Mouse (Mus musculus) stomach, embryonic 16.5 days (tissue): ENCODE results near the gene Ak2. TPM values are rescaled to one million over a fixed set of nuclear protein-coding genes. Genes with fewer than 3 reads are reported as not detected.
A peak's percentile ranks its signal among the peaks of the same experiment; 100 is the strongest.

Experiments used
- ATAC-seq: fragments of 200-750 bp; cut with Nextera tagmentation; 2 replicates; pipeline ENCODE4 v1.8.0; 2017; ENCODE audit warnings: moderate number of reproducible peaks, moderate TSS enrichment; ENCODE audit not compliant: insufficient read depth, low FRiP score
- H3K27ac ChIP-seq: fragments of 300-500 bp; sonication (generic); 2 replicates; pipeline ENCODE4 v1.5.1; 2014; ENCODE audit warnings: low read length
- H3K27me3 ChIP-seq: fragments of 300-500 bp; sonication (generic); 2 replicates; pipeline ENCODE4 v1.6.1; 2014; ENCODE audit warnings: low read length, control low read depth, mixed read lengths; ENCODE audit not compliant: control insufficient read depth, insufficient read depth
- H3K36me3 ChIP-seq: fragments of 300-500 bp; sonication (generic); 2 replicates; pipeline ENCODE4 v1.6.1; 2014; ENCODE audit warnings: low read length; ENCODE audit not compliant: control insufficient read depth, insufficient read depth
- H3K4me1 ChIP-seq: fragments of 300-500 bp; sonication (generic); 2 replicates; pipeline ENCODE4 v1.6.1; 2014; ENCODE audit warnings: low read length, control low read depth, mixed read lengths; ENCODE audit not compliant: control insufficient read depth, insufficient read depth
- H3K4me2 ChIP-seq: fragments of 300-500 bp; sonication (generic); 2 replicates; pipeline ENCODE4 v1.6.1; 2014; ENCODE audit warnings: low read depth, low read length, mixed read lengths
- H3K4me3 ChIP-seq: fragments of 300-500 bp; sonication (generic); replicated peaks from 2 replicates; pipeline ENCODE4 v1.5.1; 2014; ENCODE audit warnings: mild to moderate bottlenecking, low read length
- H3K9ac ChIP-seq: fragments of 300-500 bp; sonication (generic); 2 replicates; pipeline ENCODE4 v1.6.1; 2014; ENCODE audit warnings: low read length
- H3K9me3 ChIP-seq: fragments of 300-500 bp; sonication (generic); replicated peaks from 2 replicates; pipeline ENCODE4 v1.6.1; 2016; ENCODE audit warnings: low read length, control low read depth; ENCODE audit not compliant: control insufficient read depth
- WGBS: fragments of 180-500 bp; shearing (Covaris S2); extraction: QIAGEN DNeasy Blood & Tissue Kit; methylation state at CpG from one replicate; pipeline ENCODE4 v1.1.7; 2014; 5-methylcytosine and 5-hydroxymethylcytosine counted together
- polyA plus RNA-seq: library from polyadenylated mRNA; unstranded; fragments of >200 nt; fragmentation: Nextera tagmentation; extraction: Ambion mirVana; gene quantifications from 2 replicates; pipeline ENCODE4 v1.2.1, GENCODE M21; 2015

The Ak2 gene
- polyA plus RNA-seq, 1 experiment from 2014 or later, result 207 TPM

DNA sequence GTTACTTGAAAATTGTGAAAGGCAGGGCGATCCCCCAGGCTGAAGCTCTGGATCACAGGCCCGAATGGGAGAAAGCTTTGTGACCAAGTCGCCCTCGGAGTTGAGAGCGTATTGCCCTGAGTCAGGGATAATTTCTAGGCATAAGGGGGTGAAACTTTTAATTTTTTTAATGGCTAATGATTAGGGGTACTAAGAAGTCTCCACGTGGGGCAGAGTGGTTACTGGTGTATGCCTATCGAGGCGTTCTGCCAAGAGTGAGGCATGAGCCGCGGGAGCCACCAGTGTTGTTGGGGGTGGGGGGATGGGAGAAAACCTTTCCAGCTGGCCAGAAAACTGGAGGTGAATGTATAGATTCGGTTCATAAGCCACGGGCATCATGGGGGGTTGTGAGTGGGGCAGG is 1.9 kb downstream of the Ak2 start:
- H3K27ac ChIP-seq, result peak overlapping the region; percentile 82
- H3K4me2 ChIP-seq, result peak overlapping the region; percentile 66
- no peaks in the 10 kb centered on the region for H3K36me3 ChIP-seq
- peaks cover 34% of the 10 kb centered on the region for H3K4me1 ChIP-seq
- H3K4me3 ChIP-seq, result peak overlapping the region; percentile 95
- H3K27me3 ChIP-seq, result no peaks in the 10 kb centered on the region
- 2% methylated on average over 12 of the region's 12 CpGs for WGBS
- H3K9me3 ChIP-seq, result no peaks in the 10 kb centered on the region
- peak overlapping the region; percentile 90 for H3K9ac ChIP-seq
- ATAC-seq, result no peak

DNA sequence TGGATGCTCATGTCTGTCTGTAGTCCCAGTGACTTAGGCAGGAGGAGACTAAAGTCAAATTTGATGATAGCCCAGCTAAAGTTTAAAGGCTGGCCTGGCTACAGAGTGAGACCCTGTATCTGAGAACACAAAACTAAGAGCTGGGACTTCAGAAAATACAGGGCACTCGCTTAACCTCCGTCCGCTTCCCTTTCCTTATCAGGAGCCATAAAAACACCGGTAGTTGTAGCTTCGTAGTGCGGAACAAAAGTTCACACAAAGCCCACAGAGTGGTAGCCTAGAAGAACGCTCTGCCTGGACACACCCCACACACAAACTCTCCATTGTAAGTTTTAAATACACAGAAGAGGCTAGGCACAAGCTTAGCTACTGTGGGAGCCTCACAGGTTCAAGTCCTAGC is 3.5 kb downstream of the Ak2 start:
- Histone ChIP-seq H3K4me3 (no peak overlapping the region), H3K27ac (peak overlapping the region; percentile 62)
- 71% methylated on average over 7 of the region's 7 CpGs for WGBS

DNA sequence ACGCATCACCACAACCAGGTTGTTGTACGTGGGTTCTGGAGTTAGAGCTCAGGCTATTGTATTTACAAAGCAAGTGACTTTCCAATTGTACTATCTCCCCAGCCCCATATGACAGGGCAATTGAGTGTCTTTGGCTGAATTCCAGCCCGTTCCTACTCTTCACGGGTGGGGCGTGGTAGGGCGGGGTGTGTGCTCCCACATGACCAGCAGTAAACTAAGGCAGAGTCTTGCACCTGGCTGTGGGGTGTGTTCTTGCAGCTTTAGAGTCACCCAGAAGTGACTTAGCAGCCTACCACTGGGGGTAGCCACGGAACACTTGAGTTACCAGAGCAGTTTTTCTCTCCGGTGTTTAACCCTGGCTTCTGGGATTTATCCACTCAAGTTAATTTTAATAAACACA is 5.5 kb downstream of the Ak2 start:
- Histone ChIP-seq H3K4me2 (peak overlapping the region; percentile 28), H3K4me1 (peaks cover 42% of the 10 kb centered on the region), H3K9ac (no peak overlapping the region), H3K27me3 (no peaks in the 10 kb centered on the region), H3K9me3 (no peaks in the 10 kb centered on the region), H3K27ac (peak overlapping the region; percentile 63), H3K4me3 (no peak overlapping the region), H3K36me3 (no peaks in the 10 kb centered on the region)
- 55% methylated on average over 8 of the region's 8 CpGs for whole genome bisulfite sequencing
- peak; percentile 41; the same call in 1 of the 2 replicates for ATAC-seq

More for the DNA sequence above, 3.5 kb downstream of the Ak2 start:
- Histone ChIP-seq H3K4me1 (peaks cover 39% of the 10 kb centered on the region), H3K36me3 (no peaks in the 10 kb centered on the region), H3K27me3 (no peaks in the 10 kb centered on the region), H3K9ac (peak overlapping the region; percentile 37; the same call in 1 of the 2 replicates), H3K9me3 (no peaks in the 10 kb centered on the region), H3K4me2 (0 out of 2 replicates have a peak overlapping the region, but pooled peaks have one; percentile 66)
- no peak for ATAC-seq

DNA sequence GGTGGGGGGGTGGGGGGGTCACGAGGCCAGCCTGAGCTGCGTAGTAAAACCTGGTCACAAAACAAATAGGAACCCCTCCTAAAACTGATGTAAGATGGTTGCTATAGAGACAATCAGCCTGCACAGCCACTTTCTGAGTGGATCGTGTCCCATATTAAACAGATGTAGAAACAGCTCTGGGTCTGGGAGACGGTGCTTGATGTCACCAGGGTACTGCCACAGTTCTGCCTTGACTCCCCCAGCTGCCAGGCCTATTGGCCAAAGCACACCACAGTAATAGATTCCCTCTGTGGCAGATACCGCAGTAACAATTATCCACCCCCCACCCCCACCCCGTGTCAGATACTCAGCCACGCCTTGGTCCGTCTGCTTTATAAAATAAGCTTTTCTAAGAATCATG is 6.6 kb downstream of the Ak2 start:
- H3K4me1 ChIP-seq, result peaks cover 42% of the 10 kb centered on the region

DNA sequence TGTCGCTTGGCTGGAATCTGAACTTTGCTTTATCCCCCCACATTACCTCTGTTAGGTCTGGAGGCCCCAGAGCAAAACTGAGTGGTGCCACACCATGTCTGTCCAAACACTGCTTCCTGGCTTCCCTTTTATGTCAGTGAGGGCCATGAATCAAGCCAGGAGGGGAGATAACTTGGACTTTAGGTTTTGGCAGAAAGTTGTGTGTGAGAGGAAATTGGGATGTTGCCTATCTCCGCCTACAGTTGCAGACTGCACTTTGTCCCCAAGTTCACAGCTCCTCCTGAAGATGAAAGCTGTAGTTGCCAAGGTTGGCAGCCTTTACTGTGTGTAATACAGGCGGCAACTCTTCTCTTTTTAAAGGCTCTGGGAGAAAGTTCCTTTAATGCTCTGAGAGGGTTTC is 9.0 kb downstream of the Ak2 start:
- no peak overlapping the region for H3K4me3 ChIP-seq
- no peak overlapping the region for H3K27ac ChIP-seq
- no peak overlapping the region for H3K9ac ChIP-seq
- WGBS, result 82% methylated on average over 3 of the region's 3 CpGs
- 0 out of 2 replicates have a peak, but pooled peaks cover 3% of the 10 kb centered on the region for H3K36me3 ChIP-seq
- H3K4me2 ChIP-seq, result no peak overlapping the region
- no peaks in the 10 kb centered on the region for H3K9me3 ChIP-seq
- no peaks in the 10 kb centered on the region for H3K27me3 ChIP-seq
- H3K4me1 ChIP-seq, result peaks cover 29% of the 10 kb centered on the region
- ATAC-seq, result no peak

More for the DNA sequence above, 6.6 kb downstream of the Ak2 start:
- Histone ChIP-seq H3K9me3 (no peaks in the 10 kb centered on the region), H3K9ac (no peak overlapping the region), H3K27ac (peak overlapping the region; percentile 63; the same call in 1 of the 2 replicates), H3K27me3 (no peaks in the 10 kb centered on the region), H3K36me3 (0 out of 2 replicates have a peak, but pooled peaks cover 3% of the 10 kb centered on the region), H3K4me2 (no peak overlapping the region), H3K4me3 (no peak overlapping the region)
- no peak for ATAC-seq
- WGBS, result 63% methylated on average over 8 of the region's 8 CpGs

DNA sequence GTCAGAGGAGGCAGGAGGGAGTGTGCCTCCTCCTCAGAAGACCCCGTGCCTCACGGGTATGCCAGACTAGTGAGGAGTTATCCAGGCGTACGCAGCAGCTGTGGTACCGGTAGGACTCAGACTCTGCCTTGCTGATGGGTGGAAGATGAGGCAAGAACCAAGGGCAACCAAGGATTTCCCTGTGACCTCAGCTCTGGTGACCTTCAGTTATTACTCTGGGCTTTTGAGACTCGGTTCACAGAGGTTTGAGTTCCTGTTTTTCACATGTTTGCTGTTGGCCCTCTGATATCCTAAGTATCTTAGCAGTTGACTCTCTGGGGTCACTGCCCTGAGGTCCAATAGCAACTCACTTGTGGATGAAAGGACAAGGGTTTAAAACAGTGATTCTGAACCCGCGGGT is 12.0 kb downstream of the Ak2 start:
- Histone ChIP-seq H3K4me3 (no peak overlapping the region), H3K27ac (no peak overlapping the region), H3K4me2 (no peak overlapping the region), H3K9ac (no peak overlapping the region), H3K4me1 (peaks cover 7% of the 10 kb centered on the region), H3K36me3 (0 out of 2 replicates have a peak, but pooled peaks cover 8% of the 10 kb centered on the region), H3K9me3 (no peaks in the 10 kb centered on the region), H3K27me3 (no peaks in the 10 kb centered on the region)
- no peak for ATAC-seq
- 89% methylated on average over 8 of the region's 8 CpGs for WGBS

DNA sequence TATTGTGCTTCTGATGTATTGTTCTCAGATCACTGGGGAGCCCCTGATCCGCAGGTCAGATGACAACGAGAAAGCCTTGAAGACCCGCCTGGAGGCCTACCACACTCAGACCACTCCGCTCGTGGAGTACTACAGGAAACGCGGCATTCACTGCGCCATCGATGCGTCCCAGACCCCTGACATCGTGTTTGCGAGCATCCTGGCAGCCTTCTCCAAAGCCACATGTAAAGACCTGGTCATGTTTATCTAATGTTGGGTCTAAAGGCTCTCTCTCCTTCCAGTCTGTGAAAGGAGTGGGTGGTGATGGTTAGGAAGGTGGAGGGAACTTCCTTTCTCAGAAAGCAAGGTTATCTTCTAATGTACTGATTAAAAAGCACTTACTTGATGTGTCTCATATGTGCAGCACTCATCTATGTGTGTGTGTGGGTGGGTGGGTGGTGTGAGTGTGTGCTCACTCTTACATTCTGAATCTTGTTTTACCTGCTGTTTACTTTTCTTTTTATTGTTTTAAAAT is 16.3 kb downstream of the Ak2 start:
- WGBS, result 84% methylated on average over 12 of the region's 12 CpGs
- Histone ChIP-seq H3K27ac (no peak overlapping the region), H3K9me3 (no peaks in the 10 kb centered on the region), H3K9ac (no peak overlapping the region), H3K4me1 (no peaks in the 10 kb centered on the region), H3K4me2 (no peak overlapping the region), H3K27me3 (no peaks in the 10 kb centered on the region), H3K4me3 (no peak overlapping the region), H3K36me3 (peaks cover 15% of the 10 kb centered on the region; the same call in 1 of the 2 replicates)
- no peak for ATAC-seq

DNA sequence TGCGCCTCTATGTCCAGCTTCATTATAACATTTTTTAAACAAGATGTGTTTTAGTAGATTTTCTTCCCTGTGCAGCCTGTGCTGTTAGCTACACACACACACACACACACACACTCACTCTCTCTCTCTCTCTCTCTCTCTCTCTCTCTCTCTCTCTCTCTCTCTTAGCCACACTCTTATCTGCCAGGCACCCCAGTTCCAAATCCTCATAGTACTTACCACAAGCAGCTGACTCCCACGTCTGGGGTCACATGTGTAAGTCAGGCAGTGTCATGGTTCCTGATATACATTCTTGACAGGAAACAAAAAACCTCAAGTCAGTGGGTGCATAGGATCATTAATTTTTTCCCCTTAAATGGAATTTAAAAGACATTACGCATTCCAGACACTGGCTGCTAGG is 16.9 kb downstream of the Ak2 start:
- 68% methylated on average over 3 of the region's 3 CpGs for WGBS
- Histone ChIP-seq H3K27me3 (no peaks in the 10 kb centered on the region), H3K36me3 (peaks cover 15% of the 10 kb centered on the region; the same call in 1 of the 2 replicates), H3K4me1 (no peaks in the 10 kb centered on the region), H3K9ac (no peak overlapping the region), H3K9me3 (no peaks in the 10 kb centered on the region), H3K4me2 (no peak overlapping the region), H3K4me3 (no peak overlapping the region), H3K27ac (no peak overlapping the region)
- ATAC-seq, result no peak

DNA sequence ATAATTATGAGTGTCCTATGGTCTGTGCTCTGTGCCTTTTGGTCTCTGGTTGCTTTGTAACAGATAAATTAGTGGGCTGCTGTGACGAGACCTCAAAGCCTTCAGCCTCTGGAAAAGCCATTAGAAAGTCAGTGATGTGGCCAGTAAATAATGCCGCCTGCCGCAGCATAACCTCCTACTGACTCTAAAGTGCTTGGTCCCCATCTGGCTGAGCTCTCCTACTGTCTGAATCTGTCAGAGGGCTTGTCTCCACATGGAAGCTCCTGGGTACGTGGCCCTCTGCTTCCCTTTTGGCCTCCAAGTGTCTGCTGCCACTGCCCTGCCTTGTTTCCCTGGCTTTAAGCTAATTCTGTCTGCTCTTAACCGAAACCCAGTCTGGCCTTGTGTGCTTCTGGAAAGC is 17.8 kb downstream of the Ak2 start:
- Histone ChIP-seq H3K27me3 (no peaks in the 10 kb centered on the region), H3K4me2 (no peak overlapping the region), H3K4me1 (no peaks in the 10 kb centered on the region), H3K36me3 (peaks cover 15% of the 10 kb centered on the region; the same call in 1 of the 2 replicates), H3K9ac (no peak overlapping the region), H3K9me3 (no peaks in the 10 kb centered on the region), H3K4me3 (no peak overlapping the region), H3K27ac (no peak overlapping the region)
- 74% methylated on average over 5 of the region's 5 CpGs for WGBS
- no peak for ATAC-seq
